Mouse (Mus musculus) forebrain, embryonic 15.5 days (tissue): ENCODE results near the gene Rasgef1a. TPM values are rescaled to one million over a fixed set of nuclear protein-coding genes. Genes with fewer than 3 reads are reported as not detected.

ENCODE experiments used
- ATAC-seq: fragments of 200-750 bp; cut with Nextera tagmentation; replicated peaks from 2 replicates; pipeline ENCODE4 v1.8.0; 2017; ENCODE audit warnings: mild to moderate bottlenecking, moderate TSS enrichment, moderate library complexity
- H3K27ac ChIP-seq: fragments of 300-500 bp; sonication (generic); replicated peaks from 2 replicates; pipeline ENCODE4 v1.5.1; 2015; ENCODE audit warnings: mild to moderate bottlenecking, inconsistent platforms
- H3K27me3 ChIP-seq: fragments of 300-500 bp; sonication (generic); 2 replicates; pipeline ENCODE4 v1.6.1; 2015; ENCODE audit warnings: inconsistent platforms
- H3K36me3 ChIP-seq: fragments of 300-500 bp; sonication (generic); 2 replicates; pipeline ENCODE4 v1.6.1; 2015; ENCODE audit warnings: mild to moderate bottlenecking, inconsistent platforms
- H3K4me1 ChIP-seq: fragments of 300-500 bp; sonication (generic); 2 replicates; pipeline ENCODE4 v1.6.1; 2015; ENCODE audit warnings: inconsistent platforms
- H3K4me2 ChIP-seq: fragments of 300-500 bp; sonication (generic); replicated peaks from 2 replicates; pipeline ENCODE4 v1.6.1; 2015; ENCODE audit warnings: mild to moderate bottlenecking, inconsistent platforms
- H3K4me3 ChIP-seq: fragments of 300-500 bp; sonication (generic); 2 replicates; pipeline ENCODE4 v1.5.1; 2015; ENCODE audit warnings: mild to moderate bottlenecking, inconsistent platforms
- H3K9ac ChIP-seq: fragments of 300-500 bp; sonication (generic); replicated peaks from 2 replicates; pipeline ENCODE4 v1.6.1; 2015; ENCODE audit warnings: mild to moderate bottlenecking, inconsistent platforms
- H3K9me3 ChIP-seq: fragments of 300-500 bp; sonication (generic); 2 replicates; pipeline ENCODE4 v1.6.1; 2016; ENCODE audit warnings: inconsistent platforms
- WGBS: fragments of 180-500 bp; shearing (Covaris S2); methylation state at CpG from one replicate; pipeline ENCODE4 v1.1.7; 2015; ENCODE audit warnings: mixed read lengths; 5-methylcytosine and 5-hydroxymethylcytosine counted together
- polyA plus RNA-seq: library from polyadenylated mRNA; unstranded; fragments of >200 nt; fragmentation: Nextera tagmentation; extraction: Ambion mirVana; gene quantifications from 2 replicates; pipeline ENCODE4 v1.2.1, GENCODE M21; 2015

Rasgef1a gene
- polyA plus RNA-seq, 1 experiment from 2014 or later = 3.7 TPM

- Histone ChIP-seq H3K36me3 (no peaks in the 10 kb centered on the region), H3K27me3 (no peaks in the 10 kb centered on the region), H3K9ac (no peak overlapping the region), H3K9me3 (no peaks in the 10 kb centered on the region), H3K27ac (no peak overlapping the region), H3K4me1 (no peaks in the 10 kb centered on the region), H3K4me3 (no peak overlapping the region), H3K4me2 (no peak overlapping the region)
- no peak for ATAC-seq
- 72% methylated on average over 6 of the region's 6 CpGs for WGBS
Measured at GRCm38 (mm10) chr6:118035639-118036038, 24.4 kb downstream of the Rasgef1a start.

- no peaks in the 10 kb centered on the region for H3K36me3 ChIP-seq
- no peak overlapping the region for H3K4me3 ChIP-seq
- no peak overlapping the region for H3K4me2 ChIP-seq
- ATAC-seq = no peak
- 87% methylated on average over 9 of the region's 9 CpGs for WGBS
- H3K27me3 ChIP-seq = no peaks in the 10 kb centered on the region
- H3K27ac ChIP-seq = no peak overlapping the region
- no peaks in the 10 kb centered on the region for H3K9me3 ChIP-seq
- H3K4me1 ChIP-seq = no peaks in the 10 kb centered on the region
- no peak overlapping the region for H3K9ac ChIP-seq
Measured at GRCm38 (mm10) chr6:118036118-118036805, 25.0 kb downstream of the Rasgef1a start.

- no peak for ATAC-seq
- H3K27ac ChIP-seq = no peak overlapping the region
- no peak overlapping the region for H3K9ac ChIP-seq
- 84% methylated on average over 5 of the region's 5 CpGs for WGBS
- H3K4me1 ChIP-seq = no peaks in the 10 kb centered on the region
- H3K9me3 ChIP-seq = no peaks in the 10 kb centered on the region
- no peaks in the 10 kb centered on the region for H3K36me3 ChIP-seq
- no peaks in the 10 kb centered on the region for H3K27me3 ChIP-seq
- no peak overlapping the region for H3K4me3 ChIP-seq
- no peak overlapping the region for H3K4me2 ChIP-seq
Measured at GRCm38 (mm10) chr6:118036866-118037265, 25.6 kb downstream of the Rasgef1a start.

- no peak for ATAC-seq
- WGBS = 38% methylated on average over 4 of the region's 4 CpGs
- Histone ChIP-seq H3K27ac (no peak overlapping the region), H3K9ac (no peak overlapping the region), H3K36me3 (no peaks in the 10 kb centered on the region), H3K27me3 (no peaks in the 10 kb centered on the region), H3K4me3 (no peak overlapping the region), H3K4me1 (no peaks in the 10 kb centered on the region), H3K4me2 (no peak overlapping the region), H3K9me3 (no peaks in the 10 kb centered on the region)
Measured at GRCm38 (mm10) chr6:118045180-118045579, 33.9 kb downstream of the Rasgef1a start.

- Histone ChIP-seq H3K27ac (no peak overlapping the region), H3K4me3 (no peak overlapping the region), H3K4me1 (no peaks in the 10 kb centered on the region), H3K4me2 (no peak overlapping the region), H3K36me3 (no peaks in the 10 kb centered on the region), H3K9ac (no peak overlapping the region), H3K27me3 (no peaks in the 10 kb centered on the region), H3K9me3 (no peaks in the 10 kb centered on the region)
- ATAC-seq = no peak
- 67% methylated on average over 7 of the region's 7 CpGs for WGBS
Measured at GRCm38 (mm10) chr6:118045892-118046291, 34.7 kb downstream of the Rasgef1a start.

- Histone ChIP-seq H3K4me1 (no peaks in the 10 kb centered on the region), H3K36me3 (no peaks in the 10 kb centered on the region), H3K27me3 (no peaks in the 10 kb centered on the region), H3K4me2 (no peak overlapping the region), H3K4me3 (no peak overlapping the region), H3K27ac (no peak overlapping the region), H3K9ac (no peak overlapping the region), H3K9me3 (no peaks in the 10 kb centered on the region)
- WGBS = 94% methylated on average over 3 of the region's 3 CpGs
- no peak for ATAC-seq
Measured at GRCm38 (mm10) chr6:118046511-118046910, 35.3 kb downstream of the Rasgef1a start.

- Histone ChIP-seq H3K4me1 (no peaks in the 10 kb centered on the region), H3K4me2 (no peak overlapping the region), H3K27me3 (no peaks in the 10 kb centered on the region), H3K9ac (no peak overlapping the region), H3K9me3 (no peaks in the 10 kb centered on the region), H3K4me3 (no peak overlapping the region), H3K27ac (no peak overlapping the region), H3K36me3 (no peaks in the 10 kb centered on the region)
- no peak for ATAC-seq
Measured at GRCm38 (mm10) chr6:118046924-118047323, 35.7 kb downstream of the Rasgef1a start.

- Histone ChIP-seq H3K27me3 (no peaks in the 10 kb centered on the region), H3K4me2 (no peak overlapping the region), H3K36me3 (no peaks in the 10 kb centered on the region), H3K27ac (no peak overlapping the region), H3K4me1 (no peaks in the 10 kb centered on the region), H3K9ac (no peak overlapping the region), H3K4me3 (no peak overlapping the region), H3K9me3 (no peaks in the 10 kb centered on the region)
- no peak for ATAC-seq
- WGBS = 77% methylated on average over 4 of the region's 4 CpGs
Measured at GRCm38 (mm10) chr6:118047811-118048505, 36.7 kb downstream of the Rasgef1a start.

GRCm38 (mm10) chr6:118049776-118050175 lies 38.5 kb downstream of the Rasgef1a start:
- no peaks in the 10 kb centered on the region for H3K9me3 ChIP-seq
- no peaks in the 10 kb centered on the region for H3K4me1 ChIP-seq
- WGBS = 81% methylated on average over 6 of the region's 6 CpGs
- H3K9ac ChIP-seq = no peak overlapping the region
- no peak overlapping the region for H3K4me3 ChIP-seq
- H3K27ac ChIP-seq = no peak overlapping the region
- no peaks in the 10 kb centered on the region for H3K27me3 ChIP-seq
- ATAC-seq = no peak
- H3K36me3 ChIP-seq = no peaks in the 10 kb centered on the region
- no peak overlapping the region for H3K4me2 ChIP-seq

GRCm38 (mm10) chr6:118051474-118051873 lies 40.2 kb downstream of the Rasgef1a start:
- no peak overlapping the region for H3K4me3 ChIP-seq
- no peaks in the 10 kb centered on the region for H3K4me1 ChIP-seq
- H3K9me3 ChIP-seq = no peaks in the 10 kb centered on the region
- no peak overlapping the region for H3K9ac ChIP-seq
- WGBS = 88% methylated on average over 4 of the region's 4 CpGs
- no peak overlapping the region for H3K4me2 ChIP-seq
- no peak overlapping the region for H3K27ac ChIP-seq
- no peaks in the 10 kb centered on the region for H3K36me3 ChIP-seq
- H3K27me3 ChIP-seq = no peaks in the 10 kb centered on the region
- no peak for ATAC-seq

GRCm38 (mm10) chr6:118055209-118055608 lies 44.0 kb downstream of the Rasgef1a start:
- WGBS = 81% methylated on average over 10 of the region's 10 CpGs
- Histone ChIP-seq H3K9me3 (no peaks in the 10 kb centered on the region), H3K4me3 (no peak overlapping the region), H3K27me3 (no peaks in the 10 kb centered on the region), H3K4me1 (no peaks in the 10 kb centered on the region), H3K27ac (no peak overlapping the region), H3K4me2 (no peak overlapping the region), H3K36me3 (no peaks in the 10 kb centered on the region), H3K9ac (no peak overlapping the region)
- ATAC-seq = no peak

- Histone ChIP-seq H3K9ac (no peak overlapping the region), H3K27me3 (no peaks in the 10 kb centered on the region), H3K9me3 (no peaks in the 10 kb centered on the region), H3K36me3 (no peaks in the 10 kb centered on the region), H3K4me2 (no peak overlapping the region), H3K27ac (no peak overlapping the region), H3K4me1 (peaks cover 13% of the 10 kb centered on the region), H3K4me3 (no peak overlapping the region)
- no peak for ATAC-seq
- WGBS = 91% methylated on average over 4 of the region's 4 CpGs
Measured at GRCm38 (mm10) chr6:118061266-118061665, 50.0 kb downstream of the Rasgef1a start.

- WGBS = 68% methylated on average over 5 of the region's 5 CpGs
- no peaks in the 10 kb centered on the region for H3K9me3 ChIP-seq
- no peak overlapping the region for H3K4me3 ChIP-seq
- H3K4me1 ChIP-seq = peaks cover 20% of the 10 kb centered on the region
- H3K9ac ChIP-seq = no peak overlapping the region
- no peak overlapping the region for H3K27ac ChIP-seq
- no peaks in the 10 kb centered on the region for H3K36me3 ChIP-seq
- H3K4me2 ChIP-seq = no peak overlapping the region
- no peaks in the 10 kb centered on the region for H3K27me3 ChIP-seq
- no peak for ATAC-seq
Measured at GRCm38 (mm10) chr6:118063266-118063665, 52.0 kb downstream of the Rasgef1a start.
